ENCODE assay signal across 8 mouse cellular contexts in the genomic region with DNA sequence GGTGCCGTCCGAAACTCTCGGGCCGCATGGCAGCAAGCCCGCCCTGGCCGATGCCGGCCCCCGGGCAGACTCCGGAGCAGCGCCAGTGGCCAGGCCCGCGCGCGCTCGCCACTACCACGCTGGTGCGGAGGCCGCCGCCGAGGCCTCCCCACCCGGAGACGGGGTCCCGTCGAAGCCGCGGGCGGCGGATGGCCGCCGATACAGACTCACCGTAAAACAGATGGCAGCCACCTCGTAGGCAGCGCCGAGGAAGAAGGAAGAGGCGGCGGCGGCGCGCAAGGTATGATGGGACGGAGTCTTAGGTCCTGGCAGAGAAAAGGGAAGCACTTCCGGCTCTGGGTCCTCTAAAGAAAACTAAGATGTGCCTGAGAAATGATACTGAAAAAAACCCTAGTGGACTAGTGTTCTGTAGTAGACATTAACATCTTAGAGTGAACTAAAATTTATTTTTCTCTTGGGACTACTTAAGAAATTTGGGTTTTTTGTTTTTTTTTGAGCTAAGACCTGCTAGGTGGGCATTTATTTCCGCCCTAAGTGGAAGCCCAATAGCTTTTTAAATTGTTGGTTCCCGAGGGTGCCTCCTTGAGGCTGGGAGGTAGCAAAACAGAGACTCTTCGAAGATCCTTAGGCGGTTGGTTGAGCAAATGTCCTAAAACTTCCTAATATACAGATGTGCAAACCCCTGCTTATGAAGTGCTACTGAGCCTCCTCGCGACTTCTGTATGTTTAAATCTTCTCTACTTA. TPM values are rescaled to one million over a fixed set of nuclear protein-coding genes. Genes with fewer than 3 reads are reported as not detected.
DNase-seq lines count a peak whose midpoint lies in the region; ATAC-seq and TF ChIP-seq lines count a peak whose summit lies in the region.

Rpl32 (minus strand) TSS at position 260 of the 744 bp plus-strand sequence.

- peak; percentile 64 for TF ChIP-seq CTCF in lung, postnatal 0 days (IDR thresholded peaks at IDR 0.05)

- H3K36me3 ChIP-seq in hindbrain, embryonic 10.5 days = peaks cover 41% of the 10 kb centered on the region
- H3K36me3 ChIP-seq in lung, postnatal 0 days (ENCODE audit: insufficient read depth, low read length) = peaks cover 14% of the 10 kb centered on the region; the same call in 1 of the 2 replicates

- H3K27ac ChIP-seq in hindbrain, embryonic 10.5 days = peak within 1 kb of the TSS; percentile 100
- peak within 1 kb of the TSS; percentile 90 for H3K27ac ChIP-seq in lung, postnatal 0 days (ENCODE audit: low read length)

- H3K9me3 ChIP-seq in hindbrain, embryonic 10.5 days = no peaks in the 10 kb centered on the region
- no peaks in the 10 kb centered on the region for H3K9me3 ChIP-seq in lung, postnatal 0 days (ENCODE audit: low read length)

- H3K4me1 ChIP-seq in hindbrain, embryonic 10.5 days (replicated peaks) = peaks cover 19% of the 10 kb centered on the region
- peaks cover 6% of the 10 kb centered on the region; the same call in 1 of the 2 replicates for H3K4me1 ChIP-seq in lung, postnatal 0 days (ENCODE audit: insufficient read depth, low read depth, low read length)

- H3K27me3 ChIP-seq in hindbrain, embryonic 10.5 days (ENCODE audit: insufficient read depth, poor library complexity, severe bottlenecking) = no peaks in the 10 kb centered on the region
- no peaks in the 10 kb centered on the region for H3K27me3 ChIP-seq in lung, postnatal 0 days (replicated peaks; ENCODE audit: insufficient read depth, low read length)

- peak within 1 kb of the TSS; percentile 60 for H3K4me2 ChIP-seq in lung, postnatal 0 days (replicated peaks; ENCODE audit: low read depth, low read length)

- peak within 1 kb of the TSS; percentile 89 for H3K9ac ChIP-seq in lung, postnatal 0 days (replicated peaks; ENCODE audit: low read depth)

- under 1% methylated on average over 47 of the region's 47 CpGs for WGBS in hindbrain, embryonic 10.5 days
- 3% methylated on average over 47 of the region's 47 CpGs for WGBS in lung, postnatal 0 days

- peak within 1 kb of the TSS; percentile 86 for H3K4me3 ChIP-seq in hindbrain, embryonic 10.5 days
- peak within 1 kb of the TSS; percentile 75 for H3K4me3 ChIP-seq in lung, postnatal 0 days (ENCODE audit: low read depth, low read length)

- peak; percentile 92 for DNase-seq in MN1 (ENCODE audit: low spot score)
- peak; percentile 89 for DNase-seq in cerebellum, adult 9-10 months
- peak; percentile 85 for DNase-seq in hindbrain, embryonic 10.5 days (ENCODE audit: low spot score)
- peak; percentile 86 for DNase-seq in layer of hippocampus, adult 9-11 months
- peak; percentile 96 for DNase-seq in lung, postnatal 0 days (ENCODE audit: low spot score)
- peak; percentile 81 for DNase-seq in ovary, postnatal 14 days (ENCODE audit: low spot score)
- DNase-seq in thymus, postnatal 14 days = peak; percentile 88

- peak; percentile 91 for ATAC-seq in frontal cortex, adult (ENCODE audit: low TSS enrichment)
- ATAC-seq in lung, postnatal 0 days = peak; percentile 92

- peak; percentile 100 for TF ChIP-seq EP300 in lung, postnatal 0 days (IDR thresholded peaks at IDR 0.05)

RNA-seq across cellular contexts. Expression of gene Rpl32, which starts in this region (rescaled TPM):
- polyA plus RNA-seq in hindbrain, embryonic 10.5 days (2016; fragmentation: Nextera tagmentation; extraction: Ambion mirVana) = 1,744 and 1,823 TPM in 2 replicates
- 1,730 and 1,790 TPM in 2 replicates for polyA plus RNA-seq in lung, postnatal 0 days (2015; fragmentation: Nextera tagmentation; extraction: Ambion mirVana)

Comparison
In these comparisons a context has a peak if more than half of its experiments do, and no peak if none do; other contexts are left out.
1. Peak in every context shown above with its lines: DNase-seq, ATAC-seq, H3K4me3 ChIP-seq and H3K27ac ChIP-seq.